Mouse (Mus musculus): ENCODE data around the gene Dnajc30.

The Dnajc30 gene

DNA sequence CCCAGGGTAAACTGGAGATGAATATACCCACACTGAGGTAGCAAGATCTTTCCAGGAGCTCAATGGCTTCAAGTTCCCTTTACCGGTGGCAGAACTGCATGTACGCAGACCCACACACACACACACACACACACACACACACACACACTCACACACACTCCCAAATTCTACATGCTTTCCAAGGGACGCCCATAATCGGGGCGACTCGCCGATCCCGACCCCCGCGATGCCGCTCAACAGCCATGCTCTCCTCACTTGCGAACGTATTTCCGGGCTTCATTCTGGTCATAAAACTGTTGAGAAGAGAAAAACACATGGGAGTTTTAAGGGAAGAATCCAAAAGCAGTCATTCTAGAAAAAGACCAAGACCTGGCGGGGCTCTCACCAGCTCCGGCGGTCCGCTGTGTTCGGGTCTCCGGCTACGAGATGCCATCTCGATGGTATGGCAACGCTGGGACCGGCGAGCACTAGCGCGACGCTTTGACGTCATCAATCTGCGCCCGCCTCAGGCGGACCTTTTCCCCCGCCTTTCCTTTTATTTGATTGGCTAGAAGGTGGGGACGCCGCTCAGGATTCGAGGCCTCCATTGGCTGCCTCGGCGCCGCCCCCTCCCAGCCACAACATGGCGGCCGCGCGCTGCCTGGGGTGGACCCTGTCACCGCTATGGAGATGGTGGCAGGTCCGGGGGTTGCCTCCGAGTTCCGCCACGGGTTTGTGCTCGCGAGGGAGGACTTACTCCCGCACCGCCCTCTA, at the start of gene Dnajc30:
Gene Dnajc30, plus strand, starts transcription at position 574 of the 753 bp plus-strand sequence.
- in situ Hi-C loops (cut with MboI; ENCODE audit: low pct_unique_long_range_greater_than_20kb in 1 of 2, low sequenced_read_pairs in 2 of 2, unreplicated experiment in 1 of 2): no loop called here

DNA sequence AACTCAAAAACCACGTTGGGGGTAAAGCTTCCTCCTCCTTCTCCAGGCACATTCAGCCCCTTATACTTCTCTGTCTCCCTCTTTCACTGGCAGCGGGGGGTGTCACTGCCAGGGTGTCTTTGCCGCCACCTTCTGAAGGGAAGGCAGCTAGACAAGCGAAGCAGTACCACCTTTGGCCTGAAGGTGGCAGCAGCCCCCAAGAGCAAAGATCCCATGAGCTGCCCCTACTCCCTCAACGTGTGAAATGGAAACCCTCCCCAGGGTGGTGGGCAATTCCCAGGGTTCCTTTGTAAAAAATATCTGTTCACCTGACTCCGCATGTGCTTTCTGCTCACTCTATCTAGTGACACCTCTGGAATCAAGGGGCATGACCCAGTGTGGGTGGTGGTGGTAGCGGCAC, 48.5 kb upstream of the Dnajc30 start:
- in situ Hi-C loops (cut with MboI; ENCODE audit: low pct_unique_long_range_greater_than_20kb in 1 of 2, low sequenced_read_pairs in 2 of 2, unreplicated experiment in 1 of 2): no loop called here

DNA sequence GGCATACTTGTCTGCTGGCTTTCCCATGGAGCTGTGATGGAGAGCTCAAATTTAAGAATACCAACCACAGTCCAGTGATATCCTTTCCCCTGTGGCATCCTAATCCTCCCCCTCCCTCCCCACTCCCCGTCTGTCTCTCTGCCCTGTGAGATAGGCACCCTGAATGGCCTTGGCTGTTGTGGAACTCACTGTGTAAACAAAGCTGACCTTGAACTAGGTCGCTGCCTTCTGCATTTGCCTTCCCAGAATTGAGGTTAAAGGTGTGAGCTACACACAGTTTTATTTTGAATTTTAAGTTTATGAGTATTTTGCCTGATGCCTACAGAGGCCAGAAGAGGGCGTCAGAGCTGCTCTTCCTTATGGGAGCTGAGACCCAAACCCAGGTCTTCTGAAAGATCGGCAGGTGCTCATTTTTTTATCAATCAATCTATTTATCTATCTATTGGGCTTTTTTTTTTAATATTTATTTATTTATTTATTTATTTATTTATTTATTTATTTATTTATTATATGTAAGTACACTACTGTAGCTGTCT, 47.7 kb upstream of the Dnajc30 start:
- in situ Hi-C loops (cut with MboI; ENCODE audit: low pct_unique_long_range_greater_than_20kb in 1 of 2, low sequenced_read_pairs in 2 of 2, unreplicated experiment in 1 of 2): no loop called here

DNA sequence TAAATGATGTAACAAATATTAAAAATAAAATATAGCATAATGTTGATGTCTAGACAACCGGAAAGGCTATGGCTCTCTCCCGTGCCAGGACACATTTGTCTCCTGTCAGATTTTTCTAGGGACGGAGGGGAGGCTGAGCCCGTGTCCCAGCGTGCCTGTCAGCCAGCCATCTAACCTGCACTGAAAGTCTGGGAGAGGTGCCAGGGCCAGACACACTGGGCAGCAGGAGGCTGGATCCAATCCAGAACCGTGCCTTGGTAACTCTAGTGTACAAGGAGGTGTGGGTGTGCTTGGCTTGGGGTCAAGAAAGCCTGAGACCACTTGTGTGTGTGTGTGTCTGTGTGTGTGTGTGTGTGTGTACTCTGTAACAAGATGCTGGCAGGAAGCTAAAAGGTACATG, 42.2 kb upstream of the Dnajc30 start:
- in situ Hi-C loops (cut with MboI; ENCODE audit: low pct_unique_long_range_greater_than_20kb in 1 of 2, low sequenced_read_pairs in 2 of 2, unreplicated experiment in 1 of 2): no loop called here

DNA sequence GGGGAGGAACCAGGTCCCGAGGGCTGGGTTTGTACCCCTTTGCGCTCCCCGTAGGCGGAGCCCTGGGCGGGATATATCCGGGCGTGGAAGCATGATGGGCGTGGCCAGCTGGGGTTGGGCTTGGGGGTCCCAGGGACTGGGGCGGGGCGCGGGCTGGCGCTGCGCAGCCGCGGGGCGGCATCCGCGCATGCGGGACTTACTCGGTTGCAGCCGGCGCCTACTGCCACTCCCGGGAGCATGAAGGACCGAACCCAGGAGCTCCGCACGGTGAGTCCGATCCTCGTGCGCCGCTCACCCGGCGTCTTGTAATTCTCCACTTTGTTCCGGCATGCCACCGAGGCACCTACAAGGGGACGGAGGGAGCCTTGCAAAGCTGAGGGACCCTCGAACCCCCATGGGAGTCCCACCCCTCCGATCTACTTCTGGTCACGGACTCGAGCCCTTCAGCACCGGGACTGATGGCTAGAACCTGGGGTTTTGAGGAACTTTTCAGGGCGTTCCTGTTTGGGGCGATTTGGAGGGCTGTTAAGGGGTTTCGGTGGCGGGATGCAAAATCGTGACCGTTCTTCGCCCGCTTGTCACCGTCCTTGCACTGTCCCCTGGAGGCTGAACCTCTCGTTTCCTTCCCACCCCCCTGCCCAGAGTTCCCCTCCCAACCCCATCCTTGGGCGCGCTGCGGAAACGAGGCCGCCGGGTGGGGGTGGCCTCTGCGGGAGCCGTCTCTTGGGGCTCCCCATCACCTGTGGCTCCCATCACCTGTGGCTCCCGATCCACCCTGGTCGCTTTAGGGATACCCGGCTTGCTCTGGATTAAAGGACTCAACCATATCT, 40.4 kb upstream of the Dnajc30 start, which contains the start of gene Stx1a:
Gene Stx1a, plus strand, starts transcription at position 139 of the 830 bp plus-strand sequence.
- in situ Hi-C loops (cut with MboI; ENCODE audit: low pct_unique_long_range_greater_than_20kb in 1 of 2, low sequenced_read_pairs in 2 of 2, unreplicated experiment in 1 of 2): no loop called here

DNA sequence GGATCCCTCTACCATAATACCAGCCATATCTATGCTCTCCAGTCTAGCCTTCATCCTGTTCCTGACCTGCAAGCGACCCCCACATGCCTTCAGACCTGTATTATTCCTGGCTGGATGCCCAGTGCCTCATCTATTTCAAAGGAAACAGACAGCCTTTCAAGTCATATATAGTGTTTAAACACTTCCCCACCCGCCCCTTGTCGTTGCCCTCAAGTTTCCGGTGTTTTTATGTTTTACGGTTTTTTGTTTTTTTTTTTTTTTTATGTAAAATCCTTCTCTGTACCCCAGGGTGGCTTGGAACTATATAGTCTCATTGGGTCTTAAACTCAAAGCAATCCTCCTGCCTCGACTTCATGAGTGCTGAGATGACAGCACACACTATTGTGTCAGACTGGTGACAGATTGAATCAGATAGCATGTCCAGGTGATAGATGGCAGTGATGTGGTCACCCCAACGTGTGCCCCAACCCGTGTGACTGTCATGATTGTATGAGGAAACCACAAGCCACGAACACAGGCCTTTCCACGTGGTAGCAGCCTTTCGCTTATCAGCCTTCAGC, 39.3 kb upstream of the Dnajc30 start:
- in situ Hi-C loops (cut with MboI; ENCODE audit: low pct_unique_long_range_greater_than_20kb in 1 of 2, low sequenced_read_pairs in 2 of 2, unreplicated experiment in 1 of 2): no loop called here

DNA sequence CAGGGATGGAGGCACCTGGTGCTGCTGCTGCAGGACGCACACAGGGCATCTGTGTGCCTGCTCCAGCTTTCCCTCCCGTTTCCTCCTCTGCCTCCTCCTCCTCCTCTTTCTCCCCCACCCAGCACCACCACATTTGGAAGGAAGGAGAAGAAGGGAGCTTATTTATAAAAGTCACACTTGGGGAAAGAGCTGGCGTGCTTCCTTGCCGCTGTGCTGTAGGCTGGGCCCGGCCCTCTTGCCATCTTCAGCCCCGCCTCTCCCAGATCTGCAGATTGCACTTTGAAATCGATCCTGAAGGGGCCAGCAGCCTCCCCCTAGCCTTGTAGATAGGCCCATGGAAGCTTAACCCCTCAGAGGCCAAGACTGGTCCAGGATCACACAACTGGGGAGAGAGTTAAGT, 38.1 kb upstream of the Dnajc30 start:
- in situ Hi-C loops (cut with MboI; ENCODE audit: low pct_unique_long_range_greater_than_20kb in 1 of 2, low sequenced_read_pairs in 2 of 2, unreplicated experiment in 1 of 2): no loop called here

DNA sequence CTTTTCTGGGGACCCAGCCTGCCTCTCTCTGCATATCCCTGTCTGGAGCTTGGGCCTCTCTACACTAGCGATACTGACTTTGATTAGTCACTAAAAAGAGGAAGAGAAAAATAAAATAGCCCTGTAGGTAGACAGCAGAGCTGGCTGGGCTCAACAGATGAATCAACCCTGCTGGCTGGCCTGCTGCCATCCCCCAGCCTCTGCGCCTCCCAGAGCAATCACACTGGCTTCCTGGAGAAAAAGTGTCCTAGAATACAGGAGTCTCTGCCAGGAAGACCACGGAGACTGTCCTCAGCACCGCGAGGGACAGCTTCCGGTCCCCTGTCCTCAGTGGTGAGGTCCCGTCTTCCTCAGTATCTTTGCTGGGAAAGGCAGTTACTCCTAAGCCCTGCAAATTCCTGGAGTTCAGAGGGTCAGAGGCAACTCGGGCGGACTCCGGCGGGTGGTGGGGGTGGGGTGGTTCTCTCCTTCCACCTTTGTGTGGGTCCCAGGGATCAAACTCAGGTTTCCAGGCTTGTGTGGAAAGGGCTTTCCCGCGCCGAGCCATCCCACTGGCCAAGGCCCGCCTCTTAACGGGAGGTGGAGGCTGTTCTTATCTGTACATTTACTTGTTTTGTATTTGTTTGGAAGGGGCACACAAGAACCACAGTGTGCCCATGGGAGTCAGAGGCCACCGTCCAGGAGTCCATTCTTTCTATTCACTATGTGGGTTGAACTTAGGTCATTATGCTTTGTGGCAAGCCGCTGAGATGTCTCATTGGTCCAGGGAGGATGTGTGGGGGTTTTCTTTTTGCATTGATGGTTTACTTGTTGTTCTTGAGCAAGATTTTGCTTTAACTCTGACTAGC, 34.8 kb upstream of the Dnajc30 start:
- in situ Hi-C loops (cut with MboI; ENCODE audit: low pct_unique_long_range_greater_than_20kb in 1 of 2, low sequenced_read_pairs in 2 of 2, unreplicated experiment in 1 of 2): no loop called here

DNA sequence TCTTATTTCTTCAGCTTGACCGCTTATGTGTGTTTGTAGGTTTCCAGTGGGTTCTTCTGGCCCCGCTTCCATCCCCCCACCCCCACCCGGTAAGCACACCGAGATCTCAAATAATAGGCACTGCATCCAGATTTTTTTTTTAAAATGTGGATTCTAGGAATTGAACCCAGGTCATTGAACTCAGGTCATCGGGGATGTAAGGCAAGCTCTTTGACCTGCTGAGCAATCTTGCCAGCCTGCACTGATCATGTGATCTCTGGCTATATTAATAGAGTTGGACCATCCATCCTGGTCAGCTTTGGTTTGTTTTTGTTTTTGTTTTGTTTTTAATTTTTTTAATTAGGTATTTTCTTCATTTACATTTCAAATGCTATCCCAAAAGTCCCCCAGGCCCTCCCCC, 31.4 kb upstream of the Dnajc30 start:
- in situ Hi-C loops (cut with MboI; ENCODE audit: low pct_unique_long_range_greater_than_20kb in 1 of 2, low sequenced_read_pairs in 2 of 2, unreplicated experiment in 1 of 2): no loop called here

DNA sequence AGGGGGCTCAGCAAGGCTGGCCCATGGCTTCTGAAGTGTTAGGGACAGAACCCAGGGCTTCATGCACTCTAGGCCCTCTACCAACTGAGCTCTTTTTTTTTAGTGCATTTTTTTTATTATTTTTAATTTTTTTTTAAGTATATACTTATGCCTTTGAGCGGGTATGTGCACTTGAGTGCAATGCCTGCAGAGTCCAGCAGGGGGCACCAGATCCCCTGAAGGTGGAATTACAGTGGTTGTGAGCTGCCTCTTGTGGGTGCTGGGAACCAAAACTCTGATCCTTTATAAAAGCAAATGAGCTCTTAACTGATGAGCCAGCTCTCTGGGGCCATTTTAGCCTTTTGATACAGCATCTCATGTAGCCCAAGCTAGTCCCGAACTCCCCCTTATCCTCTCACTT, 29.4 kb upstream of the Dnajc30 start:
- in situ Hi-C loops (cut with MboI; ENCODE audit: low pct_unique_long_range_greater_than_20kb in 1 of 2, low sequenced_read_pairs in 2 of 2, unreplicated experiment in 1 of 2): no loop called here

DNA sequence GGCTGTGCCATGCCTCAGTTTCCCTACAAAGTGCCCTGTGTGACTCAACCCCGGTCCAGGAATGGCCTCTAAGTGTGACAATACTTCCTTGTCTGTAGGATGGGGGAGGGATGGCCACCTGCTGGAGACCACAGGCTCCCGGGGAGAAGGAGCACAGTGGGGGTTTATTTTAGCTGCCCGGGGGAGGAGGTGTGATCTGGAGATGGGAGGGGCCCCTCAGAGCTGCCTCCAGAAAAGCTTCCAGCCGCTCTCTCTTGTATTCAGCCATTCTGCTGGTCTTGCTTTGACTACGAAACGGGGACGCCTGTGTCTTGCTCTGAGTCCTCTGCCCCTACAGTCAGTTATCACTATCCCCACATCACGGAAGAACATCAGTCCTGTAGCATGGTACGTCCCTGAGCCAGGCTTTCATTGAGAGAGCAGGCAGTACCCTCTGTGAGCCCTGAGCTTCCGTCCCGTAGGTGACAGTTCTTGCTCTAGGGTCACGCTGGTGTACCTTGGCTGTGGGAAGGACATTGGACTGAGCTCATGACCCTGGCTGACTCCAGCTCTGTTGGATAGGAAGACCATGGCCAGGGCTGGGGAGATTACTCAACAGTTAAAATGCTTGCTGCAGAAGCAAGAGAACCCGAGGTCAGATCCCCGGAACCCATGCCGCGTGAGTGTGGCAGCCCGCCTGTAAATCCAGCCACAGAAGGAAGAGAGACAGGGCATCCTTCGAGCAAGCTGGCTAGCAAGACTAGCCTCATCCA, 28.2 kb upstream of the Dnajc30 start:
- in situ Hi-C loops (cut with MboI; ENCODE audit: low pct_unique_long_range_greater_than_20kb in 1 of 2, low sequenced_read_pairs in 2 of 2, unreplicated experiment in 1 of 2): no loop called here

DNA sequence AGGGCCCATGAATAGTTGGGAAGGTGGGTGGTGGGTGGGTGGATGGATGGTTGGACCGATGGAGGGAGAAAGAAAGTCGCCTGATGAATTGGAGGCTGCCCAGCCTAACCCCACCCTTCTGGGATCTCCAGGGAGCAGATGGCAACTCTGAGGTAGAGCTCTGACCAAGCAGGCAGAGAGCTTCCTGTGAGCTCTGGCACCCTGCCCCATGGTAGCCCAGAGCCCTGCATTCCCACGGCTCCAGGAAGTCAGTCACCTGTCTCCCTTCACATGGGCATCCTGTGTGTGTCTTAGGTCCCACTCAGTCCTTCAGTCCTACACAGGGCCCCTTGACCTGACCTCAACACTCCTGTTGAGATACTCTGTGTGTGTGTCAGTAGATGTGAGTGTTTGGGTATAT, 26.1 kb upstream of the Dnajc30 start:
- in situ Hi-C loops (cut with MboI; ENCODE audit: low pct_unique_long_range_greater_than_20kb in 1 of 2, low sequenced_read_pairs in 2 of 2, unreplicated experiment in 1 of 2): no loop called here

DNA sequence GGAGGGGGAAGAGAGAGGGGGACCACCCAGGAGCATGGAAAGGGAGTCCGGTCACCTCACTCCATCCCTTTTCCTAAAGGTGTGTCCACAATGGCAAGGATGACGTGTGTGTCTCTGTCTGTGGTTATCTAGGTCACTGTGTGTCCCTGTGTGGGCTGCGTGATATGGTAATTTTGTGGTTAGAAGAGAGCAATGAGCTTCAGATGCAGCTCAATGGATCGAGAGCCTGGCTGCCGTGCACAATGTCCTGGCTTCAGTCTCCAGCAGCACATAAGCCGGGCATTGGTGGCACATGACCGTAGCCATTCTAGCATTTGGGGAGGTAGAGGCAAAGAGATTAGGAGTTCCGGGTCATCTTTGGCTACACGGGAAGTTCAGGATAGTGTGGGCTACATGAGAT, 24.5 kb upstream of the Dnajc30 start:
- in situ Hi-C loops (cut with MboI; ENCODE audit: low pct_unique_long_range_greater_than_20kb in 1 of 2, low sequenced_read_pairs in 2 of 2, unreplicated experiment in 1 of 2): no loop called here

DNA sequence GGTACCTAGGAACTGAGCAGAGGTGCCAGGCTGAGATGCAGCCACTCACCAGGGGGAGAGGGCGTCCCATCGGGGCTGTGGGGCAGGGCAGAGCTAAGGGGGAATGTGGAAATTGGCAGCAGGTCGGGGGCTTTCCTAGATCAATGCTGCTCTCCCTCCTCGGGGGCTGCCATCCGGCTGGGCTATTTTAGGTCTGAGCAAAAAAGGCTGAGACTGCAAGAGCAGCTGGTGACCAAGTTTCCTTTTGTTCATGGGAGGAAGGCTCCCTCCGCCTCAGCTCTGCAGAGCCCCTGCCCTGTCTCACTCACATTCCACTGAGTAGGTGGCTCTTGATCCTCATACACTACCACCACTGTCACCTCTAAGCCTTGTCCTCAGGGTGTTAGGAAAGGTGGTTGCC, 23.9 kb upstream of the Dnajc30 start:
- in situ Hi-C loops (cut with MboI; ENCODE audit: low pct_unique_long_range_greater_than_20kb in 1 of 2, low sequenced_read_pairs in 2 of 2, unreplicated experiment in 1 of 2): no loop called here

DNA sequence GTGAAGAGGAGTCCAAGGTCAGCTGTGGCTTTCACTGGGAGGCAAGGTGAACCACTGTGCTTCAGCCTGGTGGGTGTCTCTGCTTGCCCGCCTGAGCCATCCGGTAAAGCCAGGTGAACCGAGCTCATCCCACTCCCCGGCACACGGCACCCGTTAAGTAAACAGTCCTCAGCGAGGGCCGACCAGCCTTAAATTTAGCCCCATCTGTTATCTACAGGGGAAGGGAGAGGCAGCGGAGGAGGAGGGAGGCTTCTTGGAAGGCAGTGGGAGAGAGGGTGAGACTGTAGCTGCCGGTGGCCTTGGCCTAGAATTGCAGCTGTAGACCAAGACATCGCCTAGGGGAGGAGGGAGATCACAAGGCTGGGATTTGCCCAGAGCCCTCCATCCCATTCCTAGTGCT, 23.2 kb upstream of the Dnajc30 start:
- in situ Hi-C loops (cut with MboI; ENCODE audit: low pct_unique_long_range_greater_than_20kb in 1 of 2, low sequenced_read_pairs in 2 of 2, unreplicated experiment in 1 of 2): no loop called here

DNA sequence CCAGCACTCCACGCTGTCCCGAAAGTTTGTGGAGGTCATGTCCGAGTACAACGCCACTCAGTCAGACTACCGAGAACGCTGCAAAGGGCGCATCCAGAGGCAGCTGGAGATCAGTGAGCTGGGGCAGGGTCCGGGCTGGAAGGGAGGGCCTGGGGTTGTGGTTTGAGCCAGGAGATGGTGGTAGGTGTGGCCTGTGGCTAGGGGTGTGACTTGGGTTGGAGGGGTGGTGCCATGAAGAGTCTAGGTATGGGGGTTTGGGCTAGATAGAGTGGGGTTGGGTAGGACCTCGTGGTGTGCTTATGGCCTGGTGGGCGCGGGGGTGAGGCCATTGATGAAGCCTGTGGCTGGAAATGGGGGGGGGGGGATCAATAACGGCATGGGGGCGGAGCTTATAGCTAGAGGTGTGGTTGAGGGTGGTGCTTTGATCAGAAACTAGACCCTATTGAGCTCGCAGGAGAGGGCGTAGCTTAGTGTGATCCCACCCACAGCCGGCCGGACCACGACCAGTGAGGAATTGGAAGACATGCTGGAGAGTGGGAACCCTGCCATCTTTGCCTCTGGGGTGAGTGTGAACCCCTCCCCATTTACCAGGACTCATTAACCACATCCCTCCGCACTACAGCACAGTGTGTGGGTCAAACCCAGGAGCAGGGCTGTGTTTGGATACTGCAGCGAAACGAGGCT, 21.8 kb upstream of the Dnajc30 start:
- in situ Hi-C loops (cut with MboI; ENCODE audit: low pct_unique_long_range_greater_than_20kb in 1 of 2, low sequenced_read_pairs in 2 of 2, unreplicated experiment in 1 of 2): no loop called here

DNA sequence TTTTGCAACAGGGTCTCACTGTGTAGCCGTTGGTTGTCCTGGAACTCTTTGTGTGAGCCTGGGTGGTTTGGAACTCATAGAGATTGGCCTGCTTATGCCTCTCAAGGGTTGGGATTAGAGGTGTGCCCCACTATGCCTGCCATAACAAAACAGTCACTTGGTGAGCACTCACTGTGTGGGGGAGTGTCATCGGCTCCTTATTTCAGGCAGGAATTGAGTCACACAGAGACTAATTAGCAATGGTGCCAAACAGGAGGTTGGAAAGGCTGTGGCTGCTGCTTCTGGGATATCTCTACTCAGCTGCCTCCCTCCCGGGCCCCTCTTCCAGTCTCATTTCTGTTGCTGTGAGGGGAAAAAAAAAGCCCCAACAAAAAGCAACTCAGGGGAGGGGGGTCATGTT, 19.4 kb upstream of the Dnajc30 start:
- in situ Hi-C loops (cut with MboI; ENCODE audit: low pct_unique_long_range_greater_than_20kb in 1 of 2, low sequenced_read_pairs in 2 of 2, unreplicated experiment in 1 of 2): no loop called here

Measured in mouse embryonic stem cell (cell line).